Mouse (Mus musculus): ENCODE measurements around the gene Sema3b. TPM values are rescaled to one million over a fixed set of nuclear protein-coding genes. Genes with fewer than 3 reads are reported as not detected.
"Not testable (repeated sequence)": the region's sequence is repeated elsewhere in the genome, so short reads cannot be mapped to it uniquely, and the experiment has no call there.

Sema3b gene
- polyA plus RNA-seq, 1 experiment from 2014 or later = 30.5 TPM

- DNase-seq (ENCODE audit: low spot score) = no peak
- Histone ChIP-seq H3K36me3 (ENCODE audit: insufficient read depth, low read length) (peaks cover 10% of the 10 kb centered on the region), H3K27me3 (ENCODE audit: insufficient read depth, low read length) (no peaks in the 10 kb centered on the region), H3K9me3 (replicated peaks; ENCODE audit: low read length) (no peaks in the 10 kb centered on the region), H3K9ac (ENCODE audit: low read depth, low read length) (no peak overlapping the region), H3K4me1 (replicated peaks; ENCODE audit: insufficient read depth, low read length) (peaks cover 20% of the 10 kb centered on the region), H3K4me2 (ENCODE audit: low read length) (no peak overlapping the region), H3K4me3 (replicated peaks; ENCODE audit: low read depth, low read length) (no peak overlapping the region), H3K27ac (no peak overlapping the region)
- WGBS = 92% methylated on average over 10 of the region's 10 CpGs
- no peak for ATAC-seq (replicated peaks; ENCODE audit: low FRiP score, low read depth)
- no peak for TF ChIP-seq CTCF (IDR thresholded peaks at IDR 0.05; ENCODE audit: low read depth)
These were observed 31.2 kb downstream of the Sema3b start for GRCm38 (mm10) chr9:107577871-107578270.

DNA sequence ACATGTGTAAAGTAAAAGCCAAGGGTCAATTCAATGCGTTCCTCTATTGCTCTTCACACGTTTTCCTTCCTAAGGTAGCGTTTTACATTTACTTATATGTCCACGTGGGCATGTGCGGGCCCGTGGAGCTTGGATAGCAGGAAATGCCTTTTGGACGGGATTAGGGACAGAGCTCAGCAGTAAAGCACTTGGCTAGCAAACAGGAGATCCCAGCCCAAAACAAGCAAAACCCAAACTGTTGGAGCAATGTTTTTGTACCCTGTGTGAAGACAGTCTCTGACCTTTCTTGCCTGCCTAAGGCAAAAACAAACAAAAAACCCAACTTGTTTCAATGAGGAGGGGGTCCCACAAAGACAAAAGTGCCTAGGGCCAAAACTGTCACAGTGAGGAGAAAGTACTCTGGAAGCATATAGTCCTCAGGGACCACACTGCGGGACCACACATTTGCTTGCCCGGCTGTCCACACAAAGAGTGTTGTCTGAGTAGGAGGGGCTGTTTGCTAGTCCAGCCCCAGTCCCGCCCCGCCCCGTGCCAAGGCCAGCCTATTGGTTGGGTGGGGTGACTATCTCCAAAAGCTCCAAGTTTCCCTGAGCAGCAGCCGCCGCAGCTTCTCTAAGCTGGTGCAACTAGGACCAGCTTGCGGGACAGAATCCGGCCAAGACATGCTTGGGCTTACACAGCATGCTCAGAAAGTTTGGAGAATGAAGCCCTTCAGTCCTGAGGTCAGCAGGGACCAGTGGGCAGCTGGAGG, 32.5 kb downstream of the Sema3b start, which contains the start of gene Hyal1:
Gene Hyal1, plus strand, starts transcription at position 571 of the 751 bp plus-strand sequence.
- peak within 1 kb of the TSS; percentile 27 for H3K4me3 ChIP-seq (replicated peaks; ENCODE audit: low read depth, low read length)
- WGBS = 14% methylated on average over 16 of the region's 16 CpGs
- no peak for TF ChIP-seq CTCF (IDR thresholded peaks at IDR 0.05; ENCODE audit: low read depth)
- DNase-seq (ENCODE audit: low spot score) = peak; percentile 94
- H3K27me3 ChIP-seq (ENCODE audit: insufficient read depth, low read length) = no peaks in the 10 kb centered on the region
- H3K9ac ChIP-seq (ENCODE audit: low read depth, low read length) = peak within 1 kb of the TSS; percentile 40
- peaks cover 17% of the 10 kb centered on the region for H3K4me1 ChIP-seq (replicated peaks; ENCODE audit: insufficient read depth, low read length)
- peaks cover 24% of the 10 kb centered on the region for H3K36me3 ChIP-seq (ENCODE audit: insufficient read depth, low read length)
- peak within 1 kb of the TSS; percentile 54 for H3K4me2 ChIP-seq (ENCODE audit: low read length)
- peak within 1 kb of the TSS; percentile 70 for H3K27ac ChIP-seq
- no peaks in the 10 kb centered on the region for H3K9me3 ChIP-seq (replicated peaks; ENCODE audit: low read length)
- ATAC-seq (replicated peaks; ENCODE audit: low FRiP score, low read depth) = peak; percentile 67

- H3K4me3 ChIP-seq (replicated peaks; ENCODE audit: low read depth, low read length) = no peak overlapping the region
- H3K27me3 ChIP-seq (ENCODE audit: insufficient read depth, low read length) = no peaks in the 10 kb centered on the region
- peaks cover 25% of the 10 kb centered on the region for H3K36me3 ChIP-seq (ENCODE audit: insufficient read depth, low read length)
- no peak overlapping the region for H3K4me2 ChIP-seq (ENCODE audit: low read length)
- WGBS = 77% methylated on average over 14 of the region's 14 CpGs
- no peak overlapping the region for H3K9ac ChIP-seq (ENCODE audit: low read depth, low read length)
- DNase-seq (ENCODE audit: low spot score) (no peak), ATAC-seq (replicated peaks; ENCODE audit: low FRiP score, low read depth) (no peak)
- H3K9me3 ChIP-seq (replicated peaks; ENCODE audit: low read length) = no peaks in the 10 kb centered on the region
- H3K4me1 ChIP-seq (replicated peaks; ENCODE audit: insufficient read depth, low read length) = peaks cover 24% of the 10 kb centered on the region
- H3K27ac ChIP-seq = peak overlapping the region; percentile 70
- no peak for TF ChIP-seq CTCF (IDR thresholded peaks at IDR 0.05; ENCODE audit: low read depth)
These were observed 33.3 kb downstream of the Sema3b start for GRCm38 (mm10) chr9:107575579-107576356.

DNA sequence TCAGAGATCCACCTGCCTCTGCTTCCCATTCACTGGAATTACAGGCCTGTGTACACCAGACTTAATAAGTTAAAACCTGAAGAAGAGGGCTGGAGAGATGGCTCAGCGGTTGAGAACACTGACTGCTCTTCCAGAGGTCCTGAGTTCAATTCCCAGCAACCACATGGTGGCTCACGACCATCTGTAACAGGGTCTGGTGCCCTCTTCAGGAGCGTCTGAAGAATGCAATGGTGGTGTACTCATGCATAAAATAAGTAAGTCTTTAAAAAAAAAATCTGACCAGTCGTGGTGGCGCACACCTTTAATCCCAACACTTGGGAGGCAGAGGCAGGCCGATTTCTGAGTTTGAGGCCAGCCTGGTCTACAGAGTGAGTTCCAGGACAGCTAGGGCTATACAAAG, 35.3 kb downstream of the Sema3b start:
- not testable (repeated sequence) for ATAC-seq (replicated peaks; ENCODE audit: low FRiP score, low read depth); H3K27ac ChIP-seq; H3K9me3 ChIP-seq (replicated peaks; ENCODE audit: low read length); DNase-seq (ENCODE audit: low spot score); H3K27me3 ChIP-seq (ENCODE audit: insufficient read depth, low read length); H3K4me3 ChIP-seq (replicated peaks; ENCODE audit: low read depth, low read length); H3K4me2 ChIP-seq (ENCODE audit: low read length); H3K9ac ChIP-seq (ENCODE audit: low read depth, low read length)
- peaks cover 25% of the 10 kb centered on the region for H3K36me3 ChIP-seq (ENCODE audit: insufficient read depth, low read length)
- H3K4me1 ChIP-seq (replicated peaks; ENCODE audit: insufficient read depth, low read length) = peaks cover 31% of the 10 kb centered on the region
- peak; percentile 27; the same call in 1 of the 2 replicates for TF ChIP-seq CTCF (IDR thresholded peaks at IDR 0.05; ENCODE audit: low read depth)
- 85% methylated on average over 6 of the region's 6 CpGs for WGBS

DNA sequence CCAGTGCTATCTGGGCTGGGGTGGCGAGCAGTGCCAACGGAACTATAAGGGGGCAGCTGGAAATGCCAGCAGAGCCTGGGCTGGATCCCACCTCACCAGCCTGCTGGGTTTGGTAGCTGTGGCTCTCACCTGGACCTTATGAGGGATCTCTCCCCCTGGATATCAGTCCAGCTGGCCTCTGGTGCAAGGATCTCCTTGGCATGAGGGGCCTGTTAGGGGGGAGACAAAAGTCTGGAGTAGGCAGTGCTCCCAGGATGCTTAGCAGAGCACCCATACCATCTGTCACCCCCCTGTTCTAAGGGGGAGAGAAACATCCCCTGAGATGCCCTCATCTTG, 36.7 kb downstream of the Sema3b start:
- DNase-seq (ENCODE audit: low spot score) (no peak), ATAC-seq (replicated peaks; ENCODE audit: low FRiP score, low read depth) (no peak)
- H3K9me3 ChIP-seq (replicated peaks; ENCODE audit: low read length) = no peaks in the 10 kb centered on the region
- peaks cover 30% of the 10 kb centered on the region for H3K4me1 ChIP-seq (replicated peaks; ENCODE audit: insufficient read depth, low read length)
- WGBS = 91% methylated on average over 2 of the region's 2 CpGs
- TF ChIP-seq CTCF (IDR thresholded peaks at IDR 0.05; ENCODE audit: low read depth) = no peak
- no peak overlapping the region for H3K27ac ChIP-seq
- peaks cover 25% of the 10 kb centered on the region for H3K36me3 ChIP-seq (ENCODE audit: insufficient read depth, low read length)
- no peaks in the 10 kb centered on the region for H3K27me3 ChIP-seq (ENCODE audit: insufficient read depth, low read length)
- no peak overlapping the region for H3K9ac ChIP-seq (ENCODE audit: low read depth, low read length)
- H3K4me3 ChIP-seq (replicated peaks; ENCODE audit: low read depth, low read length) = no peak overlapping the region
- H3K4me2 ChIP-seq (ENCODE audit: low read length) = no peak overlapping the region

DNA sequence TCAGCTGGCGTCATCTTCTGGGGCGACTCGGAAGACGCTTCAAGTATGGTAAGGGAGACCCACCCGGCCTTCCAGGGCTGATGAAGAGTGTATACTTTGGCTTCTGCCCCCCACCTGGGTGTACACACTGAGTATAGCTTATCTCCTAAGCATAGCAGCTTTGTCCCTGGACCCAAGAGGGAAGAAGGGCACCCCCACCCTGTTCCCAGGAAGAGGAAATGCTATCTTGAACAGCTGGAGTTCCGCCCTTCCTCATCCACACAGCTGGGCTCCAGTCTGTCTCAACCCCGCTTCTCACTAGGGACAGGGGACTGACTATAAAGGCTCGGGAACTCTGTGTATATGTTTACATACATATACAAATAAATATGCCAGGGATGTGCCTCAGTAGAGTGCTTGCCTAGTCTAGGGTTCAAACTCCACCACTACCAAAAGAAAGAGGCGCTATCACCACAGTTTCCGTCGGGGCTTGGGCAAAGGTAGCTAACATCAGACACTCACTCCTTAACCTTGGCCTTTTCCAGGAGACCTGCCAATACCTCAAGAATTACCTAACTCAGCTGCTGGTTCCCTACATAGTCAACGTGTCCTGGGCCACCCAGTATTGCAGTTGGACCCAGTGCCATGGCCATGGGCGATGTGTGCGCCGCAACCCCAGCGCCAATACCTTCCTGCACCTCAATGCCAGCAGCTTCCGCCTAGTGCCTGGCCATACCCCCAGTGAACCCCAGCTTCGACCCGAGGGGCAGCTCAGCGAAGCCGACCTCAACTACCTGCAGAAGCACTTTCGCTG, 37.3 kb downstream of the Sema3b start:
- WGBS = 90% methylated on average over 22 of the region's 22 CpGs
- Histone ChIP-seq H3K9me3 (replicated peaks; ENCODE audit: low read length) (no peaks in the 10 kb centered on the region), H3K4me3 (replicated peaks; ENCODE audit: low read depth, low read length) (no peak overlapping the region), H3K27me3 (ENCODE audit: insufficient read depth, low read length) (no peaks in the 10 kb centered on the region), H3K36me3 (ENCODE audit: insufficient read depth, low read length) (peaks cover 25% of the 10 kb centered on the region), H3K9ac (ENCODE audit: low read depth, low read length) (no peak overlapping the region), H3K4me2 (ENCODE audit: low read length) (0 out of 2 replicates have a peak overlapping the region, but pooled peaks have one; percentile 78), H3K4me1 (replicated peaks; ENCODE audit: insufficient read depth, low read length) (peaks cover 28% of the 10 kb centered on the region), H3K27ac (no peak overlapping the region)
- DNase-seq (ENCODE audit: low spot score) = no peak
- TF ChIP-seq CTCF (IDR thresholded peaks at IDR 0.05; ENCODE audit: low read depth) = no peak
- no peak for ATAC-seq (replicated peaks; ENCODE audit: low FRiP score, low read depth)

Data from kidney, postnatal 0 days (tissue).